Mouse (Mus musculus): Measurements from ENCODE around the gene Dnaja1. TPM values are rescaled to one million over a fixed set of nuclear protein-coding genes. Genes with fewer than 3 reads are reported as not detected.

Dnaja1 gene
- polyA plus RNA-seq, 2 experiments from 2014 or later, result 474 TPM

GRCm38 (mm10) chr4:40757157-40757779 lies 35.3 kb downstream of the Dnaja1 start:
- peak; percentile 58 for ATAC-seq

GRCm38 (mm10) chr4:40757780-40758420 lies 36.0 kb downstream of the Dnaja1 start, which contains the start of gene Smu1:
Gene Smu1, minus strand, starts transcription at chr4:40757923.
- ATAC-seq, result peak; percentile 91

GRCm38 (mm10) chr4:40759876-40760275 lies 37.9 kb downstream of the Dnaja1 start:
- no peak for ATAC-seq

GRCm38 (mm10) chr4:40774279-40775259 lies 52.6 kb downstream of the Dnaja1 start:
- peak; percentile 52 for ATAC-seq

- ATAC-seq, result peak; percentile 7
These were observed 54.5 kb downstream of the Dnaja1 start for GRCm38 (mm10) chr4:40776416-40776815.

GRCm38 (mm10) chr4:40777116-40777515 lies 55.2 kb downstream of the Dnaja1 start:
- ATAC-seq, result no peak

GRCm38 (mm10) chr4:40778656-40779055 lies 56.7 kb downstream of the Dnaja1 start:
- no peak for ATAC-seq

GRCm38 (mm10) chr4:40781143-40781542 lies 59.2 kb downstream of the Dnaja1 start:
- ATAC-seq, result peak; percentile 75

GRCm38 (mm10) chr4:40781797-40782495 lies 60.0 kb downstream of the Dnaja1 start:
- ATAC-seq, result peak; percentile 75

- no peak for ATAC-seq
These were observed 61.1 kb downstream of the Dnaja1 start for GRCm38 (mm10) chr4:40783049-40783448.

- no peak for ATAC-seq
These were observed 62.7 kb downstream of the Dnaja1 start for GRCm38 (mm10) chr4:40784556-40785169.

GRCm38 (mm10) chr4:40785620-40786166 lies 63.7 kb downstream of the Dnaja1 start:
- ATAC-seq, result no peak

- ATAC-seq, result no peak
These were observed 64.6 kb downstream of the Dnaja1 start for GRCm38 (mm10) chr4:40786578-40786977.

Other genes starting within 250 kb of the Dnaja1 start
- not detected for gene Tmem215, start 250.0 kb upstream of the Dnaja1 start, polyA plus RNA-seq (2017; shearing (Covaris generic))
- 10 to 100 TPM; 29.8 to 34.2 TPM for gene Aptx, start 19.0 kb upstream of the Dnaja1 start, polyA plus RNA-seq (2017; shearing (Covaris generic))
- gene Smu1, start 35.8 kb downstream of the Dnaja1 start, polyA plus RNA-seq (2017; shearing (Covaris generic)), result 100 to 1,000 TPM; 111 to 128 TPM
- 10 to 100 TPM; 58.7 to 75.3 TPM for gene B4galt1, start 131.9 kb downstream of the Dnaja1 start, polyA plus RNA-seq (2017; shearing (Covaris generic))
- not detected for gene Spink4, start 197.9 kb downstream of the Dnaja1 start, polyA plus RNA-seq (2017; shearing (Covaris generic))
- 10 to 100 TPM; 11.5 to 15.0 TPM for gene Bag1, start 226.1 kb downstream of the Dnaja1 start, polyA plus RNA-seq (2017; shearing (Covaris generic))
- gene Chmp5, start 226.3 kb downstream of the Dnaja1 start, polyA plus RNA-seq (2017; shearing (Covaris generic)), result 100 to 1,000 TPM; 121 to 129 TPM
- gene Nfx1, start 248.8 kb downstream of the Dnaja1 start, polyA plus RNA-seq (2017; shearing (Covaris generic)), result 10 to 100 TPM; 92.3 to 93.9 TPM